Comparison of ENCODE assay signal across 21 mouse cellular contexts in the genomic region with DNA sequence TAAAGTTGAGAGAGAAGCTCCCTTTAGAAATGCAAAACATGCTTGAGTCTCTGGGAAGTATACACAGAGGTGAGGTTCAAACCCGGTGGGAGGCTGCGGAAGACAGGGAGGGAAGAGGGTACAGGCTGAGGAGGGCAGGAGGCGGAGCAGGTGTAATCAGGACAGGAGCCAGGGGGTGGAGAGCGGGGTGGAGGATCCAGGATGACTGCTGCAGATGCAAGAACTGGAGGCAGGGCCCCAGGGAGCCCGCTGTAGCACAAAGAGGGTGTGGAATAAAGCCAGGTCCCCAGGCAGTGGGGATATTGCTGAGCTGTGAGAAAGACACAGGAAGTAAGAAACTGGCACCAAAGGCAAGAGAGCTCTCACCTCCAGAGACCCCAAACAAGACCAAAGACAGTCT. TPM values are rescaled to one million over a fixed set of nuclear protein-coding genes. Genes with fewer than 3 reads are reported as not detected.
DNase-seq lines count a peak whose midpoint lies in the region; ATAC-seq and TF ChIP-seq lines count a peak whose summit lies in the region.
"Had no signal": no experiment of that assay in that cellular context is flagged by ENCODE, and none has a peak within 500 bp of the region (broad histone marks: within the 10 kb centered on the region; RNA-seq: fewer than 3 reads in every experiment).

No protein-coding gene starts in this region.

- H3K27me3 ChIP-seq in hindbrain, embryonic 10.5 days (ENCODE audit: insufficient read depth, poor library complexity, severe bottlenecking), result peaks cover 9% of the 10 kb centered on the region; the same call in 1 of the 2 replicates
- H3K27me3 ChIP-seq in hindbrain, embryonic 16.5 days (replicated peaks; ENCODE audit: control insufficient read depth, insufficient read depth, low read length), result no peaks in the 10 kb centered on the region
- H3K27me3 ChIP-seq in midbrain, embryonic 15.5 days (replicated peaks), result no peaks in the 10 kb centered on the region
- no peaks in the 10 kb centered on the region for H3K27me3 ChIP-seq in midbrain, embryonic 11.5 days (ENCODE audit: control insufficient read depth, insufficient read depth, low read length)
- peaks cover 4% of the 10 kb centered on the region; the same call in 1 of the 2 replicates for H3K27me3 ChIP-seq in embryonic facial prominence, embryonic 13.5 days

- no peak for ATAC-seq in hindbrain, embryonic 16.5 days
- no peak for ATAC-seq in midbrain, embryonic 15.5 days (replicated peaks)
- ATAC-seq in midbrain, embryonic 11.5 days (ENCODE audit: low FRiP score), result no peak
- ATAC-seq in embryonic facial prominence, embryonic 13.5 days (ENCODE audit: insufficient number of reproducible peaks, insufficient read depth, low FRiP score, low TSS enrichment, low read depth), result no peak
- ATAC-seq: lung, postnatal 0 days; Patski had no signal

- peaks cover 49% of the 10 kb centered on the region for H3K4me1 ChIP-seq in hindbrain, embryonic 10.5 days (replicated peaks)
- H3K4me1 ChIP-seq in hindbrain, embryonic 16.5 days (ENCODE audit: control insufficient read depth, insufficient read depth, low read depth, low read length), result peaks cover 16% of the 10 kb centered on the region
- peaks cover 23% of the 10 kb centered on the region for H3K4me1 ChIP-seq in midbrain, embryonic 15.5 days
- H3K4me1 ChIP-seq in midbrain, embryonic 11.5 days (ENCODE audit: control insufficient read depth, insufficient read depth, low read length), result no peaks in the 10 kb centered on the region; the same call in 1 of the 2 replicates
- H3K4me1 ChIP-seq in ES-E14 (ENCODE audit: control insufficient read depth in 2 of 2, insufficient read depth in 2 of 2, low read length in 2 of 2, poor library complexity in 1 of 2), result peaks cover 0 to 29% of the 10 kb centered on the region in 2 experiments; a peak in 2 of 4 replicates
- peaks cover 9% of the 10 kb centered on the region; the same call in 1 of the 2 replicates for H3K4me1 ChIP-seq in embryonic facial prominence, embryonic 13.5 days
- H3K4me1 ChIP-seq: heart, embryonic 15.5 days had no signal

- H3K27ac ChIP-seq in hindbrain, embryonic 10.5 days, result peak overlapping the region; percentile 50; the same call in 1 of the 2 replicates
- H3K27ac ChIP-seq in hindbrain, embryonic 16.5 days (ENCODE audit: low read depth, low read length), result no peak overlapping the region; the same call in 1 of the 2 replicates
- 0 out of 2 replicates have a peak overlapping the region, but pooled peaks have one; percentile 39 for H3K27ac ChIP-seq in midbrain, embryonic 15.5 days
- H3K27ac ChIP-seq in midbrain, embryonic 11.5 days (ENCODE audit: low read depth, low read length), result no peak overlapping the region
- no peak overlapping the region for H3K27ac ChIP-seq in ES-E14 (ENCODE audit: insufficient read depth, low read depth, low read length, poor library complexity, severe bottlenecking)
- no peak overlapping the region for H3K27ac ChIP-seq in embryonic facial prominence, embryonic 13.5 days
- H3K27ac ChIP-seq: heart, embryonic 15.5 days had no signal

- in situ Hi-C loops in ES-E14 (cut with MboI; ENCODE audit: low sequenced_read_pairs in 2 of 2, unreplicated experiment in 2 of 2), result no loop called here

- H3K4me2 ChIP-seq in hindbrain, embryonic 16.5 days (ENCODE audit: low read length), result no peak overlapping the region
- no peak overlapping the region for H3K4me2 ChIP-seq in midbrain, embryonic 15.5 days
- H3K4me2 ChIP-seq in midbrain, embryonic 11.5 days, result no peak overlapping the region
- peak overlapping the region; percentile 16; the same call in 1 of the 2 replicates for H3K4me2 ChIP-seq in embryonic facial prominence, embryonic 13.5 days
- H3K4me2 ChIP-seq: heart, embryonic 15.5 days had no signal

- WGBS in hindbrain, embryonic 10.5 days, result 34% methylated on average over 5 of the region's 5 CpGs
- WGBS in hindbrain, embryonic 16.5 days, result 23% methylated on average over 5 of the region's 5 CpGs
- whole genome bisulfite sequencing in midbrain, embryonic 15.5 days, result 28% methylated on average over 5 of the region's 5 CpGs
- WGBS in midbrain, embryonic 11.5 days, result 39% methylated on average over 5 of the region's 5 CpGs
- 24% methylated on average over 5 of the region's 5 CpGs for WGBS in embryonic facial prominence, embryonic 13.5 days

- no peak overlapping the region; the same call in 1 of the 2 replicates for H3K9ac ChIP-seq in hindbrain, embryonic 16.5 days (ENCODE audit: low read depth, low read length)
- no peak overlapping the region for H3K9ac ChIP-seq in midbrain, embryonic 15.5 days
- H3K9ac ChIP-seq in midbrain, embryonic 11.5 days (ENCODE audit: low read length), result no peak overlapping the region
- no peak overlapping the region for H3K9ac ChIP-seq in ES-E14 (ENCODE audit: insufficient read depth, low read depth, low read length, poor library complexity, severe bottlenecking)
- H3K9ac ChIP-seq in embryonic facial prominence, embryonic 13.5 days, result no peak overlapping the region
- H3K9ac ChIP-seq: heart, embryonic 15.5 days had no signal

- H3K4me3 ChIP-seq in hindbrain, embryonic 10.5 days, result no peak overlapping the region
- no peak overlapping the region for H3K4me3 ChIP-seq in hindbrain, embryonic 16.5 days (ENCODE audit: low read length)
- no peak overlapping the region for H3K4me3 ChIP-seq in midbrain, embryonic 15.5 days
- no peak overlapping the region for H3K4me3 ChIP-seq in midbrain, embryonic 11.5 days (ENCODE audit: low read depth, low read length)
- H3K4me3 ChIP-seq in ES-E14 (ENCODE audit: insufficient read depth in 1 of 2, low read depth in 1 of 2, low read length in 2 of 2, poor library complexity in 1 of 2, severe bottlenecking in 1 of 2), result no peak overlapping the region
- H3K4me3 ChIP-seq in embryonic facial prominence, embryonic 13.5 days, result no peak overlapping the region
- H3K4me3 ChIP-seq: heart, embryonic 15.5 days had no signal

- intact Hi-C loops in heart, postnatal 10 days (cut with DNase I), result no loop called here

- H3K36me3 ChIP-seq in hindbrain, embryonic 10.5 days, result no peaks in the 10 kb centered on the region; the same call in 1 of the 2 replicates
- no peaks in the 10 kb centered on the region for H3K36me3 ChIP-seq in hindbrain, embryonic 16.5 days (ENCODE audit: control insufficient read depth, insufficient read depth, low read length)
- H3K36me3 ChIP-seq in midbrain, embryonic 15.5 days (replicated peaks), result no peaks in the 10 kb centered on the region
- H3K36me3 ChIP-seq in midbrain, embryonic 11.5 days (ENCODE audit: control insufficient read depth, insufficient read depth, low read length), result no peaks in the 10 kb centered on the region
- H3K36me3 ChIP-seq in ES-E14 (ENCODE audit: control insufficient read depth, insufficient read depth, low read length, poor library complexity, severe bottlenecking), result no peaks in the 10 kb centered on the region; the same call in 1 of the 2 replicates
- H3K36me3 ChIP-seq in embryonic facial prominence, embryonic 13.5 days, result no peaks in the 10 kb centered on the region
- H3K36me3 ChIP-seq: heart, embryonic 15.5 days had no signal

- H3K9me3 ChIP-seq in hindbrain, embryonic 10.5 days, result no peaks in the 10 kb centered on the region
- no peaks in the 10 kb centered on the region for H3K9me3 ChIP-seq in hindbrain, embryonic 16.5 days (ENCODE audit: control insufficient read depth, low read length)
- no peaks in the 10 kb centered on the region for H3K9me3 ChIP-seq in midbrain, embryonic 15.5 days
- no peaks in the 10 kb centered on the region for H3K9me3 ChIP-seq in midbrain, embryonic 11.5 days (ENCODE audit: control insufficient read depth, low read length)
- H3K9me3 ChIP-seq in ES-E14 (ENCODE audit: control insufficient read depth, insufficient read depth, low read depth, low read length), result no peaks in the 10 kb centered on the region
- no peaks in the 10 kb centered on the region for H3K9me3 ChIP-seq in embryonic facial prominence, embryonic 13.5 days
- H3K9me3 ChIP-seq: heart, embryonic 15.5 days had no signal

- no peak for DNase-seq in hindbrain, embryonic 10.5 days (ENCODE audit: low spot score)
- DNase-seq in midbrain, embryonic 11.5 days (ENCODE audit: low spot score, missing footprints), result no peak
- peak; percentile 29 for DNase-seq in ES-E14 (ENCODE audit: low read depth, low spot score)
- no peak for DNase-seq in adrenal gland, adult 2 months
- no peak for DNase-seq in heart, postnatal 10 days
- DNase-seq: adrenal gland, postnatal 25 days; cerebellum, postnatal 36 days; gastrocnemius, postnatal 10 days; heart, adult 11 months; kidney, adult 11 months; kidney, postnatal 10 days; liver had no signal

TF ChIP-seq in ES-E14, 5 proteins besides CTCF, POLR2A, EP300 and RAD21:
- TF ChIP-seq MAFK (IDR thresholded peaks at IDR 0.05; ENCODE audit: insufficient read depth, low read depth, low read length), result no peak
- TF ChIP-seq ZNF384 (IDR thresholded peaks at IDR 0.05; ENCODE audit: low read depth, low read length), result no peak
- TF ChIP-seq HCFC1 (IDR thresholded peaks at IDR 0.05; ENCODE audit: borderline replicate concordance, insufficient read depth, low read length), result no peak
- no peak for TF ChIP-seq CHD2 (IDR thresholded peaks at IDR 0.05; ENCODE audit: low read depth, low read length)
- TF ChIP-seq ZC3H11A (IDR thresholded peaks at IDR 0.05; ENCODE audit: borderline replicate concordance, low read depth, low read length), result no peak

RNA-seq across cellular contexts. Expression of a gene that starts 38.1 kb away (rescaled TPM):
- polyA plus RNA-seq in hindbrain, embryonic 10.5 days (2016; fragmentation: Nextera tagmentation; extraction: Ambion mirVana), result 22.9 and 39.2 TPM in 2 replicates
- 36.1 and 40.0 TPM in 2 replicates for polyA plus RNA-seq in hindbrain, embryonic 16.5 days (2015; fragmentation: Nextera tagmentation; extraction: Ambion mirVana)
- 46.0 and 52.3 TPM in 2 replicates for polyA plus RNA-seq in midbrain, embryonic 15.5 days (2015; fragmentation: Nextera tagmentation; extraction: Ambion mirVana)
- 16.4 and 19.2 TPM in 2 replicates for polyA plus RNA-seq in midbrain, embryonic 11.5 days (2014; fragmentation: Nextera tagmentation; extraction: Ambion mirVana)
- total RNA-seq in ES-E14 (2012; rRNA removed), result 8.9 and 21.8 TPM in 2 replicates
- 1.7 and 2.9 TPM in 2 replicates for polyA plus RNA-seq in embryonic facial prominence, embryonic 13.5 days (2015; fragmentation: Nextera tagmentation; extraction: Ambion mirVana)
- total RNA-seq in adrenal gland, adult 2 months (2021), result 1 to 10 TPM; 3.9 to 5.7 TPM
- 1.2 and 1.5 TPM in 2 replicates for polyA plus RNA-seq in adrenal gland, adult 2 months (2012; rRNA removed)
- under 1 TPM; 0.26 to 0.35 TPM for total RNA-seq in heart, postnatal 10 days (2021)
- total RNA-seq: hematopoietic stem cell, adult 5-6 weeks; monocyte, adult 5-6 weeks had no signal
- polyA plus RNA-seq: C2C12, Patski had no signal

Comparison
In these comparisons a context has a peak if more than half of its experiments do, and no peak if none do; other contexts are left out.
1. H3K27ac ChIP-seq: peak in hindbrain, embryonic 10.5 days (single experiment) and midbrain, embryonic 15.5 days (single experiment); none in hindbrain, embryonic 16.5 days (single experiment), midbrain, embryonic 11.5 days (single experiment), ES-E14 (single experiment) and embryonic facial prominence, embryonic 13.5 days (single experiment).